In genomic region chr15:40436688-40437087, GRCm38 (mm10) we compare ENCODE assay signal across 24 mouse cellular contexts.
DNase-seq lines count a peak whose midpoint lies in the region; ATAC-seq and TF ChIP-seq lines count a peak whose summit lies in the region.
"Had no signal": no experiment of that assay in that cellular context is flagged by ENCODE, and none has a peak within 500 bp of the region (broad histone marks: within the 10 kb centered on the region; RNA-seq: fewer than 3 reads in every experiment).

No protein-coding gene starts in this region.

- no peak overlapping the region for H3K4me2 ChIP-seq in hindbrain, embryonic 14.5 days (replicated peaks)
- H3K4me2 ChIP-seq in hindbrain, embryonic 13.5 days = no peak overlapping the region
- H3K4me2 ChIP-seq in midbrain, embryonic 13.5 days (replicated peaks) = no peak overlapping the region
- H3K4me2 ChIP-seq: forebrain, embryonic 13.5 days; heart, embryonic 11.5 days; limb, embryonic 12.5 days; liver, embryonic 13.5 days; neural tube, embryonic 12.5 days had no signal

- no peak for DNase-seq in hindbrain, embryonic 14.5 days (ENCODE audit: low spot score)
- peak; percentile 65 for DNase-seq in brain, embryonic 14.5 days (ENCODE audit: low read depth)
- DNase-seq in embryo, embryonic 10.5 days (ENCODE audit: low spot score) = peak; percentile 20
- no peak for DNase-seq in adrenal gland, postnatal 4 days (ENCODE audit: low spot score in 2 of 2)
- DNase-seq in kidney, postnatal 10 days = no peak
- DNase-seq: adrenal gland, adult 2 months; cerebellum, adult 2 months; cerebellum, postnatal 25 days; gastrocnemius, postnatal 10 days; heart, adult 11 months; kidney, adult 9 months; kidney, postnatal 25 days; liver, embryonic 13.5 days; lung, adult 2 months; lung, postnatal 14 days; thymus, adult 18-20 months had no signal

- no peaks in the 10 kb centered on the region for H3K4me1 ChIP-seq in hindbrain, embryonic 14.5 days (replicated peaks; ENCODE audit: control insufficient read depth, insufficient read depth, low read length)
- H3K4me1 ChIP-seq in hindbrain, embryonic 13.5 days (replicated peaks) = no peaks in the 10 kb centered on the region
- H3K4me1 ChIP-seq in midbrain, embryonic 13.5 days (replicated peaks) = peaks cover 4% of the 10 kb centered on the region
- H3K4me1 ChIP-seq: forebrain, embryonic 13.5 days; limb, embryonic 12.5 days; liver, embryonic 13.5 days; neural tube, embryonic 12.5 days had no signal

- ATAC-seq in hindbrain, embryonic 14.5 days (ENCODE audit: low FRiP score) = peak; percentile 66
- no peak for ATAC-seq in hindbrain, embryonic 13.5 days (ENCODE audit: low FRiP score)
- peak; percentile 83; the same call in 1 of the 2 replicates for ATAC-seq in midbrain, embryonic 13.5 days
- ATAC-seq: forebrain, embryonic 13.5 days; intestine, embryonic 16.5 days had no signal

- no peaks in the 10 kb centered on the region for H3K9me3 ChIP-seq in hindbrain, embryonic 14.5 days (ENCODE audit: control insufficient read depth, low read length)
- no peaks in the 10 kb centered on the region for H3K9me3 ChIP-seq in hindbrain, embryonic 13.5 days
- H3K9me3 ChIP-seq in midbrain, embryonic 13.5 days = no peaks in the 10 kb centered on the region
- H3K9me3 ChIP-seq: forebrain, embryonic 13.5 days; limb, embryonic 12.5 days; liver, embryonic 13.5 days; neural tube, embryonic 12.5 days had no signal

- TF ChIP-seq CTCF in brain, embryonic 14.5 days (IDR thresholded peaks at IDR 0.05; ENCODE audit: borderline replicate concordance, extremely low read depth, insufficient read depth, insufficient read length) = no peak

- H3K4me3 ChIP-seq in hindbrain, embryonic 14.5 days (replicated peaks; ENCODE audit: low read length) = no peak overlapping the region
- H3K4me3 ChIP-seq in hindbrain, embryonic 13.5 days = no peak overlapping the region
- no peak overlapping the region for H3K4me3 ChIP-seq in midbrain, embryonic 13.5 days (replicated peaks)
- H3K4me3 ChIP-seq: forebrain, embryonic 13.5 days; layer of hippocampus, adult 2 months; limb, embryonic 12.5 days; liver, embryonic 13.5 days; neural tube, embryonic 12.5 days had no signal

- H3K9ac ChIP-seq in hindbrain, embryonic 14.5 days = no peak overlapping the region
- H3K9ac ChIP-seq in hindbrain, embryonic 13.5 days = no peak overlapping the region
- H3K9ac ChIP-seq in midbrain, embryonic 13.5 days (replicated peaks) = no peak overlapping the region
- H3K9ac ChIP-seq: forebrain, embryonic 13.5 days; limb, embryonic 12.5 days; liver, embryonic 13.5 days; neural tube, embryonic 12.5 days had no signal

- H3K36me3 ChIP-seq in hindbrain, embryonic 14.5 days (replicated peaks; ENCODE audit: control insufficient read depth, insufficient read depth) = no peaks in the 10 kb centered on the region
- no peaks in the 10 kb centered on the region for H3K36me3 ChIP-seq in hindbrain, embryonic 13.5 days
- H3K36me3 ChIP-seq in midbrain, embryonic 13.5 days = no peaks in the 10 kb centered on the region
- H3K36me3 ChIP-seq: limb, embryonic 12.5 days; liver, embryonic 13.5 days; neural tube, embryonic 12.5 days had no signal

- no peaks in the 10 kb centered on the region for H3K27me3 ChIP-seq in hindbrain, embryonic 14.5 days (ENCODE audit: control insufficient read depth, insufficient read depth, low read length)
- no peaks in the 10 kb centered on the region for H3K27me3 ChIP-seq in hindbrain, embryonic 13.5 days
- no peaks in the 10 kb centered on the region for H3K27me3 ChIP-seq in midbrain, embryonic 13.5 days
- H3K27me3 ChIP-seq: forebrain, embryonic 13.5 days; limb, embryonic 12.5 days; liver, embryonic 13.5 days; neural tube, embryonic 12.5 days had no signal

- no peak for TF ChIP-seq POLR2A in brain, embryonic 14.5 days (IDR thresholded peaks at IDR 0.05; ENCODE audit: borderline replicate concordance, extremely low read depth, insufficient read depth, insufficient read length, poor library complexity, severe bottlenecking)

- WGBS in hindbrain, embryonic 14.5 days = 29% methylated on average over 3 of the region's 3 CpGs
- WGBS in hindbrain, embryonic 13.5 days = 38% methylated on average over 3 of the region's 3 CpGs
- 27% methylated on average over 3 of the region's 3 CpGs for WGBS in midbrain, embryonic 13.5 days

- H3K27ac ChIP-seq in hindbrain, embryonic 14.5 days = no peak overlapping the region
- H3K27ac ChIP-seq in hindbrain, embryonic 13.5 days = no peak overlapping the region
- no peak overlapping the region for H3K27ac ChIP-seq in midbrain, embryonic 13.5 days
- H3K27ac ChIP-seq: forebrain, embryonic 13.5 days; layer of hippocampus, adult 2 months; limb, embryonic 12.5 days; liver, embryonic 13.5 days; neural tube, embryonic 12.5 days had no signal

Comparison
In these comparisons a context has a peak if more than half of its experiments do, and no peak if none do; other contexts are left out.
1. DNase-seq: peak in brain, embryonic 14.5 days (single experiment) and embryo, embryonic 10.5 days (single experiment); none in hindbrain, embryonic 14.5 days (single experiment), adrenal gland, postnatal 4 days (0 of 2) and kidney, postnatal 10 days (single experiment).